Mouse (Mus musculus) frontal cortex, postnatal 36 days (tissue): Measurements from ENCODE around the gene Pga5.
A peak's percentile ranks its signal among the peaks of the same experiment; 100 is the strongest.

ENCODE experiments used
- DNase-seq, 2 experiments: peaks; one replicate each; pipeline ENCODE4 v3.0.0; 2022; ENCODE audit warnings: low spot score in 2 of 2

Pga5 gene

DNA sequence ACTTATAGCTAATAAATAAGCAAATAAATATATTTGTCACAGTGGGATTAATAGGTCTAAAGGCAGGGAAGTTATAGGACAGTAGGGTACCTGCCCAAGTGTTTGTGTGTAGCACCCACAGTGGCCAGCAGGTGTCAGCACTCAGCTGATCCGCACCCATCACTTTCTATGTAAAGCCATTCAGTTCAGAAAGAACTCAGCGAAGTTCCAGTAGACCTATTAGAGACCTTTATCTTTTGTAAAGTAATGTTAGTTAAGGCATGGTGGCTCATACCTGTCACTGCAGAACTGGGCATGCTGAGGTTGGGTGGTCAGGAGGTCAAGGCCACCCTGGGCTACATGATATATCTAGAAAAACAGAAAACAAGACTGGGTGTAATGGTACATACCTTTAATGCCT lies 12.4 kb downstream of the Pga5 start:
- peak; percentile 59 to 70 for DNase-seq

DNA sequence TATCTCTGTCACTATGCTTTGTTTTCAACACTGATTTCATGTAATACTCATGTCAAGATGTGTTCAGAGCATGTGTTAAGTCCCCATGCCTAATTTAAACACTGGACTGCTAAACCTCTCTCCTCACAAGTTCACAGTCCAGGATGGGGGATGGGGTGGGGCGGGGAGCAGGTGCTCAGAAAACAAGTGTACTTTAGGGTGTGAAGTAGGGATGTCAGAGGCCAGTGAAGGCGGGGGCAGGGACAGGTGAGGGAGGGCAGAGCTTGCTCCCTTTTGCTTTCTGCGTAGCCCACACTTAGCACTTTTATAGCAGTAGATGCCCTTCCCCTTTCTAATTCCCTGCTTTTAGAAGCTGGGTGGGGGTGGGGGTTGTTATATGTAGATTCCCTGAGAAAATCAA lies 12.8 kb downstream of the Pga5 start:
- no peak for DNase-seq

DNA sequence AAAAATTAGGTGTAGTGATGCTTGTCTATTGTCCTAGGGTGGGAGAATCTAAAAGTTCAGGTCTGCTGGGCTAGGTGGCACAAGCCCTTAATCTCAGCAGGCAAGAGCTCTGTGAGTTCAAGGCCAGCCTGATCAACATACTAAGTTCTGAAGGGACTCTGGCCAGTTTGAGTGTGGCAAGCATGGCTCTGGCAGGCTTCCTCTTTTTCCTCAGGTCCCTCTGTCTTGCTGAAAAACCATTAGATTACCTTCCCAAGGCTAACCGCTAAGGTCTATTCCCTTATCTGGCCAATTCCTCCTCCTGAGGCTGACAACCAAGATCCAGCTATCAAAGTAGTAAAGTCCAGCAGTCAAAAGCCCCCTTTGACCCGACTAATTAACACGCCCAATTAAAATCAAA lies 15.2 kb downstream of the Pga5 start:
- DNase-seq = no peak

DNA sequence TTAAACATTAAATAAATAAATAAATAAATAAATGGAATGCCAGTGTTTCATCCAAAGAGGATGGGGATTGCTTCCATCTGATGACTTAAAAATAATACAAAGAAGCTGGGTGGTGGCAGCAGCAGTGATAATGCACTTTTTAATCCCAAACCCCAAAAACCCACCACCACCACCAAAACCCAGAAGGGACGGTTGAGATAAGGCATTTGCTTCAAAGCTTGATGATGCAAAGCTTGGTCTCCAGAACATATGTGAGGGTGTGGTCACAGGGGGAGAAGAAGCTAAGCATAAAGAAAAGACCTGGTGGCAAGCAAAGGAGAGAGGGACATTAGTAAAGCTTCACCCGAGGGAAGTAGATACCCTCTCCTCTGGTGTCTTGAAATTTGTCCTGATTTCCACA lies 16.0 kb downstream of the Pga5 start:
- no peak for DNase-seq

DNA sequence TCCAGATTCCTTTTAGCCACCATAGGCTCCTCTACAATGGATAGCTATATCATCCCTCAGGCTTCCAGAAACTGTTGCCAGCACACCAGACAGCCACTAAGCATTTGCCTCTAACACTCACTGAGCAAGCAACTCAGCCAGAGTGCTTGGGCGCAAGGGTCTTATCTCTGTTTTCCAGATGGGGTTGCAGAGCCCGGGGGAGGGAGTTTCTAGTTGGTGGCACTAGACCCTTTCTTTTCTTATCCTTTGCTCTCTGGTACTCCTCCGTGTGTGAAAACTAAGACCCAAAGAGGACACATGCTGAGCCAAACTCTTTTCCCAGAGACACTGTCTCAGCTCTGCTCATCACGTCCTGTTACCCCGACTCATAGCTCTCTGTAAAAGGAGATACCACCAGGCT lies 16.5 kb downstream of the Pga5 start:
- no peak for DNase-seq

DNA sequence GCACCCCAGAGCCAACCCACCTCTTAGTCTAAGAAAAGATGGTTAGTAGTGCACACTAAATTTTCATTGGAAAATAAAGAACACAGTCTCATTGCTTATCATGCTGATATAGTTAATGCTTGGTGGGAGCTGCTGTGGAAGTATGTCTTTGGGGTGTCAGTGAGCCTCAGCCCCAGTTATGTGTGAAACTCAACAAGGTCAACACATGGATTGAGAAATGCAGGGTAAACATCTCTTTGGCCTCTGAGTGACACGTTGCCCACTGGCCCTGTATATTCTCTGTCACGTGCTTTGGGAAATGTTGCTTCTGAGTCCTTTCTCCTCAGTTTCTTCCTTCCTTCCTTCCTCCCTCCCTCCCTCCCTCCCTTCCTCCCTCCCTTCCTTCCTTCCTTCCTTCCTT lies 19.5 kb downstream of the Pga5 start:
- no peak for DNase-seq

DNA sequence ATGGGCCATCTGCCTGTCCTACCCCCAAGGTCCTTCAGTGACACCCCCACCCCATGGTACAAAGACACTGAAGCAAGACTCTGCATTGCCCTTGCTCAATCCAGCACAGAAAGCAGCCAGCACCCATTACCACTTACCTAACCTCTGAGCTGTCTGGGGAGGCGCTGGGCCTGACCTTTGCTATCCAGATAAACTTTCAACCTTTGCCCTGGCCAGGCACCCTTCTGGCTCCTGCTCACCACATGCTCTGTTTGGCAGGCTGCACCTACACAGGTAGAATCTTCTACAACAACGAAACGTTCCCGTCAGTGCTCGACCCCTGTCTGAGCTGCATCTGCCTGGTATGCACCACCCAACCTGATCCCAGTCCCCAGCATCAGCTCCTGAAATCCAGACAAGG lies 20.1 kb downstream of the Pga5 start:
- no peak for DNase-seq

DNA sequence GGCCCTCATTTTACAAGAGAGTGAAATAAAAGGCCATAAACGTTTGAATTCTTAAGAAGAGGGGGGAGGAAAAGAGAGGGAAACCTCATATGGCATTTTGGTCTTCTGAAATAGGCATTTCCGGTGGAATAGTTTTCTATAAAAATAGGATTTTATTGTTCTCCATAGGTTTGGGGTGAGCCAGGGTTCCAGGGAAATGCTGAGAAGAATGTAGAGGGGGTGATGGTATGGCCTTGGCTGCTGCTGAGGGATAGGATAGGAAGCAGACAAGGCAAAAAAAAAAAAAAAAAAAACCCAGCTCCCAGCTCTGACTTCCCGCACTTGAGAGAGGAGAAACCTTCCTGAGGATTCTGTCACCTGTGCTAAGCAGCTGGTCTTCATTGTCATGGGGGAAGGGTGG lies 21.8 kb downstream of the Pga5 start:
- DNase-seq = no peak

DNA sequence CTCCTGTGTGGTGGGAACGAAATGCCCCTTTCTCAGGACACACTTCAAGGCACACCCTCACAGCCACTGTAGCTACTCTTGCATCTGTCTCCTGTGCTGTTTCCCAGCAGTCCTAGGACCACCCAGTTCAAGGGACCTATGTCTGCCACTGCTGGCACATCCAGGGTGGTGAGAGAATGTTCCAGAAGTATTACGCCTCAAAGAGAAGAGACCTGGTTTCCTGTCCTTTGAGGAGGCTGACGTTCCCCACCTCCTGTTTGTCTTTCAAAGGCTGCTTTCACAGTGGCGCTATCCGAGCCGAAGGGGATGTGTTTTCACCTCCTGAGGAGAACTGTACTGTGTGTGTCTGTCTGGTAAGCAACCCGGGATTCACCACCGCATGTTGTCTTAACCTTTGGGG lies 29.7 kb downstream of the Pga5 start:
- no peak for DNase-seq

DNA sequence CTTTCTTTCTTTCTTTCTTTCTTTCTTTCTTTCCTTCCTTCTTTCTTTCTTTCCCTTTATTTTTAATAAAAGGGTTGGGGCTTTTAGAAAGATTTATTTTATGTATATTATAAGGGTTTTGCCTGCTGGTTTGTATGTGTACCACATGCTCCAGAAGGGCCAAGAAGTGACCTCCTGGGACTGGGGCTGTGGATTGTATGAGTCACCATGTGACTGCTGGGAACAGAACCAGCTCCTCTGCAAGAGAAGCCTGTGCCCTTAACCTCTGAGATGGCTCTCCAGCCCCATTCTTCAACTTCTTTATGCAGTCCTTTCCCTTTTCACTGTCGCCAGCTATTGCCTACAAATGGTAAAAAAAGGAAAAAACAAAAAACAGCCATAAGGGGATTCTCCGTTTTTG lies 32.3 kb downstream of the Pga5 start:
- no peak for DNase-seq

DNA sequence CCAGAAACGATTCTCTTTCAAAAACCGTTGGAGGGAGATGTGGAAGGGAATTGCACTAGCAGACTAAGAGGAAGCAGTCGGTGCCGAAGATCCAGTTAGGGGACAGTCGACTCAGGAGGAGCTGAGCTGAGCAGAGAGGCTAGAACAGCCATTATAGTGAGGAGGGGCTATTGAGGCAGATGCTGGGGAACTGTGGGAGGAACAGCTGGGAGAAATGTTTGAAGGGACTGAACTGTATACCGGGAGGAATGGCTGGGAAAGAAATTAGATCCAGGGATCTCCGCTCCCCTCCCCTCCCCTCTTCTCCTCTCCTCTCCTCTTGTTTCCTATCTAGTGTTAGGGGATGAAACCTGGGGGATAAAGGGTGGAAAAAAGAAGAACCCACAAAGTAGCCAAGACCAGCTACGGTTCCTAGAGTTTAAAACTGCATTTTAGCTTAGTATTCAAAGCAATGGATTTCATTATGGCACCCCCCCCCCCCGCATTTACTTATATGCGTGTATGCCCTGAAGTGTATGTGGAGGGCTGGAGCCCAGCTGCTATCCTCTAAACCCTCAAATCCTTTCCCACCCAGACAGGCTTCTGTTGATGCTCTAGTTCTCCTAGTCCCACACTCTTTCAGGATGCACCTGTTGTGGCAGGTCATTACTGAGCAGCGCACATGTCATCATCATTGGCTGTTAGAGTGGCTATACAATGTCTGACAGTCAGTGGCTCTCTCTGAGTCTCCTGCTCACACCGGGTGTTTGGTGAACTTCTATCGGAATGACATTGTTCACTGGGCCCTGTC lies 37.1 kb downstream of the Pga5 start:
- DNase-seq = no peak

DNA sequence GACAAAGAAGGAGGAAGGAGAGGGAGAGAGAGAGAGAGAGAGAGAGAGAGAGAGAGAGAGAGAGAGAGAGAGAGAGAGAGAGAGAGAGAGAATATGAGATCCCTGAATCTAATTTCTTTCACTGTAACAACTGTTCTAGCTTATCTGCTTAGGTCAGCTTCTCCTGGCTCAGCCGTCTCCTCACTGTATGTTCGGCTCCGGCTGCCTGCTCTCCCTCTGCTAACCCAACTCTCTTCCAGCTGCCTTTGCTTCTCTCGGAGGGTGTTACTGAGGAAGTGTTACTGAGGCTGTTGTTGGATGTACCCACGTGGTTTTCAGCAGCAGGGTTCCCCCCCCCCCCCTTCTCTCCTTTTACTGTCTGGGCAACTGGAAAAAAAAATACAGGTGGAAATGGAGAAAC lies 37.8 kb downstream of the Pga5 start:
- DNase-seq = no peak

DNA sequence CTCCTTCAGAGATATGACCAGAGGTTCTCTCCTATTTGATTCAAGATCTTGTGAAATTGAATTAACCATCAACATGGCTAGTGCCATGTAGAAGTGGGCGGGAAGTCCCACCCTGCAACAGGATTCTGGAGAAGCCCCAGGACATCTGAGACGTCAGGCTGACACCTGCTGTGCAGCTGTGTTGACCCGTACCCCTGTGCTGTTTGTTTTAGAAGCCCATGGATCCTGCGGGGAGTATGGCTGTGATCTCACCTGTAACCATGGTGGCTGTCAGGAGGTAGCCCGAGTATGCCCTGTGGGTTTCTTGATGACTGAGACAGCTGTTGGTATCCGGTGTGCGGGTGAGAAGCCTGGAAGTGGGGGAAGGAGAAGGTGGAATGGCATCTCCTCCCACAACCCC lies 40.0 kb downstream of the Pga5 start:
- DNase-seq = no peak

DNA sequence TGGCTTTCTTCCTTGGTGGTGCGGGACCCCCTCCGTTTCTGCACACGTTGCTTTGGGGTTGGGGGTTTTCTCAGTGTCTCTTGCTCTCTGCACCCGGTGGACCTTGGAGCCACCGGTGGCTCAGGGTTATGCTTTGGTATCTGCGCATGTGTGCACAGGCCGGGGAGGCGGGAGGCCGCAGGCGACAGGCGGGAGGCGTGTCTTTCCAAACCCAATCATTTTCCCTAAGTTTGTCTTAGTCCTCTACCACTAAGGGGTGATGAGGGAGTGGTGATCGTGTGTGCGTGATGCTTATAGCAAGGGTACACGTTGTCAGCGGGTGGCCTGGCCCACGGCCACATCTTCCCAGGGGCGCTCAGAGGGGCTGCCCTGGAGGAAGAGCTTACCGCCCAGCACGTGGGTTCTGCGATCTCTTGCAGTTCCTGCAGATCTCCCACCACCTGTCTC lies 43.0 kb downstream of the Pga5 start:
- DNase-seq = peak; percentile 53 to 70

DNA sequence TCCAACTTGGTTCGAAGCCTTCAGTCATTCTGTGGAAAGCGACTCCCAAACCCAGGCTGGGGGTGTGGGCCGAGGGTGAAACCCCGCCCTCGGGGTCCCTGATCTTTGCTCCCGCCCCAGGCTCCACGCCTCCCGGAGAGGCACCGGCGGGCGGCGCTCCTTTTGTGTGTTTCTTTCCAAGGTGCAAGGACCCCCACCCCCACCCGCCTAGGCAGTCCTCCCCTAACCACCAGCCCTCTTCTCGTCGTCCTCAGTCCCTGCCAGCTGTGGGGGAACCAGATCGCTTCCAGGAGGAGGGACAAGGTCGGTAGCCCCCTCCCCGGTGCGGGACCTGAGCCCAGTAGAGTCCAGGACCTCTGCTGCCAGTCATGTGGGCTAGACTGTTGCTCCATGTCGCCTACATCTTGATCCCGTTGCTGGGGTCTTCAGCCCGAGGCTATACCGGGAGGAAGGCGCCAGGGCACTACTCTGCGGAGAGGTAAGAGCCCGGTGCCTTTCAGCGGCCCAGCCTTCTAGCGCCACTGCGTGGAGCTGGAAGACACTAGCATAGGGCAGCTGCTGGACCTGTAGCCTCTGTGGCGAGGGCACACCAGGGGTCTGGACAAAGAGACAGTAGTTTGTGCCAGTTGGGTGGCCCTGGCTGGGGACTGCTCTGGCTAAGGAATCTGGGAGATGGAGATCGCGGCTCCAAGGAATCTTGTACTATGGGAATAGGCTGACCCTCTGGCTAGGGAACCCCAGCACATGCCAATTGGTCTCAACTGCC lies 43.6 kb downstream of the Pga5 start, which contains the start of gene Vwce:
TSS of gene Vwce (plus strand) at position 108 of the 766 bp plus-strand sequence.
- peak; percentile 44 to 53 for DNase-seq
